Mouse (Mus musculus) left cerebral cortex, adult 8-10 months (tissue): ENCODE results near the gene Hoxd4. TPM values are rescaled to one million over a fixed set of nuclear protein-coding genes. Genes with fewer than 3 reads are reported as not detected.

ENCODE experiments used
- DNase-seq, 2 experiments: peaks; one replicate each; pipeline ENCODE4 v3.0.0; 2022; ENCODE audit warnings: low spot score in 2 of 2
- microRNA-seq, 2 experiments: library from miRNA; unstranded; fragments of <30 nt; microRNA quantifications; one replicate each; pipeline ENCODE4 v1.2.0; 2022
- total RNA-seq, 4 experiments: library from RNA; stranded (reverse); gene quantifications; 2 replicates each; pipeline ENCODE4 v1.2.4; 2022

Hoxd4 gene
- total RNA-seq, 4 experiments from 2014 or later = not detected

GRCm38 (mm10) chr2:74774359-74774758, 62.6 kb downstream of the Hoxd4 start:
- DNase-seq = no peak

- no peak for DNase-seq
Measured at GRCm38 (mm10) chr2:74777536-74778275, 66.0 kb downstream of the Hoxd4 start.

Small RNA genes within 50 kb of the gene (microRNA-seq; reads per million reads assigned to microRNA genes)
- gene Gm44463 (0 reads per million in 2 experiments), gene Mir10b (22.3 to 43.5 reads per million in 2 experiments)

Other genes starting within 250 kb of the Hoxd4 start
- 10 to 100 TPM; 61.4 to 65.7 (median 63.9) TPM for gene Lnpk, start 132.5 kb upstream of the Hoxd4 start, total RNA-seq
- not detected for gene Evx2, start 52.4 kb upstream of the Hoxd4 start, total RNA-seq
- not detected for gene Hoxd13, start 43.6 kb upstream of the Hoxd4 start, total RNA-seq
- gene Hoxd12, start 36.9 kb upstream of the Hoxd4 start, total RNA-seq = not detected
- gene Hoxd11, start 32.4 kb upstream of the Hoxd4 start, total RNA-seq = not detected
- gene Hoxd10, start 20.0 kb upstream of the Hoxd4 start, total RNA-seq = not detected
- not detected for gene Hoxd9, start 14.2 kb upstream of the Hoxd4 start, total RNA-seq
- gene Hoxd8, start 7.3 kb upstream of the Hoxd4 start, total RNA-seq = not detected
- not detected for gene Hoxd3, start within 50 bp of the Hoxd4 start, total RNA-seq
- not detected for gene Gm28230, start 14.8 kb downstream of the Hoxd4 start, total RNA-seq
- under 1 TPM in 2 of 4 experiments, not detected in 2; 0.18 to 0.19 TPM for gene Hoxd1, start 51.1 kb downstream of the Hoxd4 start, total RNA-seq
- gene Mtx2, start 113.9 kb downstream of the Hoxd4 start, total RNA-seq = 10 to 100 TPM; 37.7 to 46.0 (median 41.5) TPM